Mouse (Mus musculus) forebrain, embryonic 14.5 days (tissue): ENCODE measurements at regions not wholly inside any gene's neighbourhood (a gene's known extent, or its start where the extent isn't known, plus 50 kb on each side); places are given as distances from the start of the nearest gene placed in this dataset.

Experiments
- ATAC-seq: fragments of 200-750 bp; cut with Nextera tagmentation; 2 replicates; pipeline ENCODE4 v1.8.0; 2017; ENCODE audit warnings: mild to moderate bottlenecking, moderate library complexity
- DNase-seq: peaks from one replicate; pipeline ENCODE4 v3.0.0-alpha.2; 2015; ENCODE audit warnings: low spot score
- H3K27ac ChIP-seq: fragments of 300-500 bp; sonication (generic); 2 replicates; pipeline ENCODE4 v1.5.1; 2014; ENCODE audit warnings: low read depth, mild to moderate bottlenecking, control low read depth, low read length, moderate library complexity
- H3K27me3 ChIP-seq: fragments of 300-500 bp; sonication (generic); replicated peaks from 2 replicates; pipeline ENCODE4 v1.6.1; 2014; ENCODE audit warnings: low read length, control low read depth, mixed read lengths; ENCODE audit not compliant: control insufficient read depth, insufficient read depth
- H3K36me3 ChIP-seq: fragments of 300-500 bp; sonication (generic); 2 replicates; pipeline ENCODE4 v1.6.1; 2014; ENCODE audit warnings: low read length, control low read depth; ENCODE audit not compliant: control insufficient read depth, insufficient read depth
- H3K4me1 ChIP-seq: fragments of 300-500 bp; sonication (generic); 2 replicates; pipeline ENCODE4 v1.6.1; 2014; ENCODE audit warnings: antibody characterized with exemption, low read length, control low read depth; ENCODE audit not compliant: control insufficient read depth, insufficient read depth
- H3K4me2 ChIP-seq: fragments of 300-500 bp; sonication (generic); 2 replicates; pipeline ENCODE4 v1.6.1; 2014; ENCODE audit warnings: mild to moderate bottlenecking, control low read depth, low read length
- H3K4me3 ChIP-seq: fragments of 300-500 bp; sonication (generic); 2 replicates; pipeline ENCODE4 v1.5.1; 2014; ENCODE audit warnings: low read depth, low read length, control low read depth
- H3K9ac ChIP-seq: fragments of 300-500 bp; sonication (generic); 2 replicates; pipeline ENCODE4 v1.6.1; 2014; ENCODE audit warnings: mild to moderate bottlenecking, low read length, control low read depth, moderate library complexity
- H3K9me3 ChIP-seq: fragments of 300-500 bp; sonication (generic); replicated peaks from 2 replicates; pipeline ENCODE4 v1.6.1; 2016; ENCODE audit warnings: low read length, control low read depth, mixed read lengths; ENCODE audit not compliant: control insufficient read depth
- WGBS: fragments of 180-500 bp; shearing (Covaris S2); extraction: QIAGEN DNeasy Blood & Tissue Kit; methylation state at CpG from one replicate; pipeline ENCODE4 v1.1.7; 2014; 5-methylcytosine and 5-hydroxymethylcytosine counted together

DNA sequence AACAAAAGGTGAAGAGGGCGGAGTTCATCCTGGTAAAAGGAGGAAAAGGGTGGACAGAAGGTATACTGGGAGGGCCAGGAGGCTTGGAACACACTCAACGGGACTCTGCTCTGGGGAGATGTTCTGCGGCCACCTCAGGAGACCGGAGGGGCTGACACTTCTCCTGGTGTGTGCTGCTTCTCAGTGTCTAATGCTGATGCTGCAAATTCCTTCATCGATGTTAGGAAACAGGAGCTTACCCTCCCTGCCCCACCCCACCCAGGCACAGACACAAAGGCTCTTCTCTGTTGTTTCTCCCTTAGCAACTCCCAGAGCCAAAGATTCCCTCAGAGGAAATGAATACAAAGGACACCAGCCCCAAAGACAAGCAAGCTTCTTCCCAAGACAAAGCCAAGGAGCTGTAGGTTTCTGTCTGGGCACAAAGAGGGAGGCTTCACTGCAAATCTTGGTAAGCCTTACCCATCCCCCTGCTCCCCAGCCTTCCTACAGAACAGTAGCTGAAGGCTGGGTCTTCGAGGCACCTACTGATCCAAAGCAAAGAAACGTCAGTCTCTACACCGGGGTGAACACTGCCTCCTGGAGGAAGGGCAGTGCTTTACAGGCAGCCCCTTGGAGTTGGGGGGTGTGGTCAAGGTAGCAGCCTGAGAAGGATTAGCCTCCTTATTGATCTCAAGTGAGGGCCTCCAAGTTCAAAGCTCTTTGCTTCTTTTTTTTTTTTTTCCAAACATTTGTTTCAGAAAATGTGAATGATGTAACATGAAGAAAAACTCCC, 128.2 kb downstream of the Hs3st3b1 start:
- no peak for DNase-seq
- Histone ChIP-seq H3K27me3 (no peaks in the 10 kb centered on the region), H3K27ac (no peak overlapping the region), H3K9me3 (no peaks in the 10 kb centered on the region), H3K4me1 (peaks cover 5% of the 10 kb centered on the region; the same call in 1 of the 2 replicates), H3K4me3 (no peak overlapping the region), H3K4me2 (no peak overlapping the region), H3K9ac (no peak overlapping the region), H3K36me3 (no peaks in the 10 kb centered on the region)
- ATAC-seq: no peak
- WGBS: 83% methylated on average over 8 of the region's 8 CpGs

DNA sequence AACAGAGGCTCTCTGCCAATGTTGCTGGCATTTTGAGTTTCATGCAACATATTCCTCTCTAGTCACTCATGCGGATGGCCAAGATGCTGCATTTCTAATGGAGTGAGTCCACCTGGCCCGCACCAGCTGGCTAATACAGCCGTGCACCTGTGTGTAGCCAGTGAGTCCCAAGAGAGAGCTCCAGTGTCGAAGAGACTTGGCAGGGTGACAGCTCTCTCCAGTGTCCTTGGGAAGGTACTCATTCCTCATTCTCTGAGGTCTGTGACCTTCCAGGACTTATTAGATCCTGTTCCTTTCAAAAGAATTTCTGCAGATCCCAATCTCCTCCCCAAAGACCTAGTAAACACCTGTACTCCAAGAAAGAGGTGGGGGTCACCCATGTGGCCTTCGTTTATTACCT, 109.9 kb downstream of the Hs3st3b1 start:
- Histone ChIP-seq H3K4me1 (no peaks in the 10 kb centered on the region), H3K36me3 (no peaks in the 10 kb centered on the region), H3K4me3 (no peak overlapping the region), H3K9me3 (no peaks in the 10 kb centered on the region), H3K9ac (no peak overlapping the region), H3K4me2 (no peak overlapping the region), H3K27me3 (no peaks in the 10 kb centered on the region), H3K27ac (no peak overlapping the region)
- ATAC-seq (no peak), DNase-seq (no peak)
- WGBS: 79% methylated on average over 5 of the region's 5 CpGs

DNA sequence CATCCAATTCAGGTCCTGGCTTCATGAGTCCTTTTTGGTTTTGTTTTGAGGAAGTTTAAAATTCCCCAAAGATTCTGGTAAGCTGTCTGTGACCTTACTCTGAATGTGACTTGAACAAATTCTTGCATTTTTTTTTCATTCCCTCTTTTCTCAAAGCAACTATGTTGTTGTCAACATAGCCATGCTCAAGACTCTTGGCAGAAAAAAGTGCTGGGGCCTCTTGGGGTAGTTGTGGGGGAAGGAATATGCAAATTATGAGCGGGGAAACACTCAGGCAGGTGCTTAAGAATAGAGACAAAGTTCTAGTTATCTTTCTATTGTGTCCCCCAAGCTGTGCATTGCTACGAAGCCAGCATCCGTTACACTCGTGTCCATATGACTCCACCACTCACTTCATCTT, 99.2 kb downstream of the Hs3st3b1 start:
- H3K27me3 ChIP-seq: no peaks in the 10 kb centered on the region
- no peak overlapping the region for H3K27ac ChIP-seq
- H3K9me3 ChIP-seq: no peaks in the 10 kb centered on the region
- no peaks in the 10 kb centered on the region for H3K4me1 ChIP-seq
- no peak for DNase-seq
- 79% methylated on average over 4 of the region's 4 CpGs for WGBS
- no peak overlapping the region for H3K4me2 ChIP-seq
- no peaks in the 10 kb centered on the region for H3K36me3 ChIP-seq
- no peak for ATAC-seq
- no peak overlapping the region for H3K9ac ChIP-seq
- no peak overlapping the region for H3K4me3 ChIP-seq

DNA sequence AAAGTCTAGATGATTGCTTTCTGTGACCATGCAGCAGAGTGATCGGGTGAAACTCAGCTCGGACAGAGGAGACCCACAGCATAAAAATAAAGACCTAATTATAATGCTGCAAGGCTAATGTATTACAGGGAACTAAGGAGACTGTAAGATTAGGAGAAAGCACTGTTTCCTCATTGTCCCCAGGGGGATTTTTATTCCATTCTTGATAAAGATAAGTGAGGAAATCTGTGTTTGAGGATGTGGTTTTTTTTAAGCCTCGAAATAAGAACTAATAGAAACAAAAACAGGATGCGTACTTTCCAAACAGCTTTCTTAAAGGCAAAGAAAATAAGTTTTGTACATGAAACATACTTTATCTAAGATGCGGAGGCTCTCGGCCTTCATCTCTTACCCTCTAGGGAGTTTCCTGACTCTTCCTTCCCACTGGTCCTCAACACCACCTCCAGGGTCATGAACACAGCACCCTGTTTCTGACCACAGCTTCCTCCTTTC, 94.8 kb downstream of the Hs3st3b1 start:
- no peaks in the 10 kb centered on the region for H3K36me3 ChIP-seq
- no peaks in the 10 kb centered on the region for H3K27me3 ChIP-seq
- 78% methylated on average over 6 of the region's 6 CpGs for WGBS
- no peak overlapping the region for H3K27ac ChIP-seq
- H3K9me3 ChIP-seq: no peaks in the 10 kb centered on the region
- DNase-seq (no peak), ATAC-seq (no peak)
- H3K9ac ChIP-seq: no peak overlapping the region
- H3K4me1 ChIP-seq: no peaks in the 10 kb centered on the region
- no peak overlapping the region for H3K4me2 ChIP-seq
- H3K4me3 ChIP-seq: no peak overlapping the region

DNA sequence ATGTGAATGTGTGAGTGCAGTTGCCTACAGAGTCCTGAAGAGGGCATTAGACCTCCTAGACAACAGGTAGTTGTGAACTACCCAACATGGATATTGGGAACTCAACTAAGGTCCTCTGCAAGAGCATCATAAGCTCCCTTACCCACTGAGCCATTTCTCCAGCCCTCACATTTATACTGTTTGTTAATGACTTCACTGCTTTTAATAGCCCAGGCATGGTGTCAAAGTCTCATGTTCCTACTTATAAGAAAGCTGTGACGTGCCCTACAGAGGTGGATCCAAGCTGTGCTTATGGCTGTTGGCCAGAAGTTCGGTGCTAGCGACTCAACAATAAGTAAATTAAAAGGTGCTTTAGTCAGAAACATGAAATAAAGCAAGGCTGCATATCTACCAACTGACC, 88.6 kb downstream of the Hs3st3b1 start:
- Histone ChIP-seq H3K27ac (no peak overlapping the region), H3K9me3 (no peaks in the 10 kb centered on the region), H3K4me2 (no peak overlapping the region), H3K4me3 (no peak overlapping the region), H3K27me3 (no peaks in the 10 kb centered on the region), H3K4me1 (no peaks in the 10 kb centered on the region), H3K9ac (no peak overlapping the region), H3K36me3 (no peaks in the 10 kb centered on the region)
- no peak for ATAC-seq
- WGBS: 76% methylated on average over 3 of the region's 3 CpGs
- DNase-seq: no peak

DNA sequence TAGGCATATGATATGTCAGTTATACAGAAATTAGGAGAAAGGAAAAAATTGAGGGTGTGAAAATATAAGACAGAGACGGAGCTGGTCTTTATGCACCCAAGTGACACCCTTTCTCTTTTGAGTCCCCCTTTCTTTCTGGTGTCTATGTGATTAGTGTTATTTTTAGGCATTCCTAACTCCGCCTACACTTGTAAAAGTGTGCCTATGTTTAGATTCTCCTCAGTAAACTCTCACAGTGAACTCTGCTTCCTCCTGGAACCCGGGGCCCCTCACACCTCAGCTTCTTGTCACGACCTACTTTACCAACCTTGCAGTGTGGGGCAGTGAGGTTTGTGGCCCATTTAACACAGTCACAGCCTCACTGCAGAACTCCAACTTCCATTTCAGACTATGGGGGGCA, 88.0 kb downstream of the Hs3st3b1 start:
- DNase-seq (no peak), ATAC-seq (no peak)
- WGBS: 84% methylated on average over 4 of the region's 4 CpGs
- Histone ChIP-seq H3K27ac (no peak overlapping the region; the same call in 1 of the 2 replicates), H3K27me3 (no peaks in the 10 kb centered on the region), H3K4me1 (no peaks in the 10 kb centered on the region), H3K36me3 (no peaks in the 10 kb centered on the region), H3K9ac (no peak overlapping the region), H3K4me2 (no peak overlapping the region), H3K4me3 (no peak overlapping the region), H3K9me3 (no peaks in the 10 kb centered on the region)

DNA sequence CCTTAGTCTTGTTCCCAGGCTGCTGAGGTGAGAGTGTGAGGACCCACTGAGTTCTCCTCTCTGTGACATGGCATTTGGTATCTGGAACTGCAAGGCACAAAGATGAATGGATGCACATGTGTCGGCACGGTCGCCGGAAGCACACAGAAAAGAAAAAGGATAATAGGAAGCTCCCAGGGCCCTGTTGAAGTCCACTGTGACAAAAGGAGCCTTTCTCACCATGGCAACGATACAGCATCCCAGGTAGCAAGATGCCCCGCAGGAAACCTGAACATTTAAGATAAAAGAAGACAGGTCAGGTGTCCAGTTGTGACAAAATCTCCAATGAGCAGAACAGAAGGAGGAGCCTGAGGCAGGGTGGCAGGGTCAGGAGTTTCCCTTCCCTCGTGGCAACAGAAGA, 87.5 kb downstream of the Hs3st3b1 start:
- Histone ChIP-seq H3K27ac (no peak overlapping the region), H3K4me3 (no peak overlapping the region), H3K9ac (no peak overlapping the region), H3K4me2 (no peak overlapping the region), H3K36me3 (no peaks in the 10 kb centered on the region), H3K9me3 (no peaks in the 10 kb centered on the region), H3K27me3 (no peaks in the 10 kb centered on the region), H3K4me1 (no peaks in the 10 kb centered on the region)
- ATAC-seq: no peak
- peak; percentile 13 for DNase-seq
- 63% methylated on average over 7 of the region's 7 CpGs for WGBS
